Mouse (Mus musculus) urinary bladder, postnatal 4 days (tissue): ENCODE results near the gene H2afj.

Source experiments
- DNase-seq, 2 experiments: peaks; one replicate each; pipeline ENCODE4 v3.0.0; 2021 to 2022; ENCODE audit warnings: low spot score in 2 of 2

The H2afj gene

DNA sequence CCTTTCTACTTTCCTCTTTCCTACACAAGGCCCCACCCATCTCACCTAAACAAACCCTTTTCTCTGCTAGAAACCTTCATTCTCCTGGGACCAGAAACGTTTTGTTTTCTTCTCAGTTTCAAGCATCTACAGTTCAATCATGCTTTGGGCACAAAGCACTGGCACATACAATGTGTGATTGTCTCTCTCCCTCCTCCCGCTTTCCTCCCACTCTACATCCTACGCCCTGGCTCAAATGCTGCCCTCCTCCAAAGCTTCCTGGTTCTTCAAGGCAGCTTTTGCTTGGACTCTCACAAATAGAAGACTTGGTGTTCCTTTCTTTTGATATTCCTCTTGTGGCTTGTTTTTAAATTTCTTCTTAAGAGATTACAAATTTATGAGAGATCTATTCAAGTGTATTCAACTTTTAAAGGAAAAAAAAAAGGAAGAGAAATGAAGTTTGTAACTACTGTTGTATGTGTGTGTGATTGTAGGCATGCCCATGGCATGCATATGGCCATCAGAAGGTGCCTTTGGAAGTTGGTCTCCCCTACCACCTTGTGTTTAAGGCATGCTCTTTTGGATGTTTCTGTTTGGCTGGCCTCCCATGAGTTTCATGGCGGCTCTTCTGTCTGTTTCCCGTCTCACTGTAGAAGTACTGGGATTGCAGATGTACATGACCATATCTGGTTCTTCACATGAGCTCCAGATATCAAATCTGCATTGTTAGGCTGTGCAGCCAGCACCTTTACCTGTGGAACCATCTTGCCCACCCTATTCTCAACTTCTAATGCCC lies 37.8 kb downstream of the H2afj start:
- DNase-seq: no peak

DNA sequence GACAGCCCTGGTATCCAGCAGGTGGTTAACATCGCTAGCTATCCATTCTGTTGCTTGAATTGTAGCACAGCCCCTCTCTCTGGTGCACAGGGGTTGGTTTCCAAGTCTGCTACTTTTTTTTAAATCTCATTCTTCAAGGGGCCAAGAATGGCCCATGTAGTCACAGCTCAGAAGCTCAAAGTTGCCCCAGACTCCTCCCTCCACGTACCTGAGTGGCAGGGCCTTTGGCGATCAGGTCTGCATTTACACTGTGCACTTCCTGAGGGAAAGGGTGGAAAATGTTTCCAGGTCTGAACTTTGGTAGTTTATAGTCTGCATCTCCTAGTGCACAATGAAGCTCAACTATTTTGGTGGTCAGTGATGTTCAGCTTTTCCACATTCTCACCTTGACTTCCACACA lies 39.2 kb downstream of the H2afj start:
- no peak for DNase-seq

DNA sequence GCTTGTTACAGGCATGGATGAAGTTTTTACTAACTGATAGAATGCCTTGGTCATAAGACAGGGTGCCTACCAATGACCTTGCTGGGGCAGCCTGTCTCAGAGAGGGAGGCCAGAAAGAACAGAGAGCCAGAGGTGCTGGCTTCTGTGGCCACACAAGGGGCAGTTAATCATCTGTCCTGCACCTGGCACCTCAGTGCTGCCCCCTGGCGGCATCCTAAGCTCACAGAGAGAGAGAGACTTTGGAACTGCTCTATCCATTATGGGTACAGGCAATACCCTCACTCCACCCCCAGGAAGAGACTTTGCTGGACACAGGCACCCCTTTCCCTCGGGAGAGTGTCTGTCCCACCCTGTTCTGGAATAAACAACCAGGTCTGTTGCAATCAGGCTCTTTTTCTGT lies 39.7 kb downstream of the H2afj start:
- peak in 1 of 2 experiments; percentile 75 for DNase-seq

DNA sequence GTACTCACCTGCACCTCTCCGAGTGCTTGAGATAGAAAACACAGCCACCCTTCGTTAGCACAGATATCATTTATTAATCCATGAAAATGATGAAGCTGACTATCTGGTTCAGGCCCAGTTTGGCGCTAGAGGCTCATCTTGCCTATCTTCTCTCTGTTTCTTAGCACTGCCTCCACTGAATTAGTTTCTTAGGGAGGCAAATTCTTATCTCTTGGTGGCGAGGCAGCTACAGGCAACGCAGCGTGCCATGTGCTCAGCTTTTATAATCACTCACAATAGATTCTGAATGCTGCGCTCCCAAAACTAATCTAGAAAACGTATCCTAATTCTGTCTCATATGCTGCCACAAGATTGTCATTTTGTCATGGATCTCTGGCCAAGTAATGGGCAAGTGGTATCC lies 40.4 kb downstream of the H2afj start:
- no peak for DNase-seq

DNA sequence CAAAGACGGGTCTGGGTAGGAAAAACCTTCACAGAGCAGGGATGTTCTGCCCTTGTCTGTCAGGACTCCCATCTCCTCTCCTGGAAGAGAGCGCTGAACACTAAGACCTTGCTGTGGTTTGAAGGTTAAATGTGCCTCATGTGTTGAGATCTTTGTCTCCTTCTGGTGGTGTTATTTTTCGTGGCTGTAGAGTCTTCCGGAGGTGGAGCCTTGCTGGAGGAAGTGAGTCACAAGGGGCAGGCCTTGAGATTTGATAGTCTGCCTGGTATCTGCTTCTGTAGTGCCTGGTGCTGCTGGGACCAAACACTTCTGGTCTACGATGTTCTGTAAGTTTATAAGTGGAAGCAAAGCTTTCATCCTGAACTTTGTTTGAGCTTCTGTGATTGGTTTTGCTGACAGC lies 40.9 kb downstream of the H2afj start:
- no peak for DNase-seq

DNA sequence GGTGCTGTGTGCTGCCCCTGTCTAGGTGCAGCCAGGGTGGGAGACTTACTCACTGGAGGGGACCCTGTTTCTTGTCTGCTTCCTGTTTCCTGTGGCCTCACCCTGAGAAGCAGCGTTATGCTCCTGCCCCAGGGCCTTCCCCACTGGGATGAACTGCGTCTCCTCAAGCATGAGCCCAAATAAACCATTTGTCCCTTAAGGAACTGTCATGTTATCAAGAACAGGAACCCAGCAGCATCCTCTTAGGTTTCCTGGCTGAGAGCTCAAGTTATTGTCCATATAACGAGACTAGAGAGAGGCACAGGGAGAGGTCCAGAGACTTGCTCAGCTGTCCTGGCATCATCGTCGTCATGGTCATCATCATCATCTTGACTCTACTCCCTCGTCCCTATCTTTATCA lies 42.2 kb downstream of the H2afj start:
- DNase-seq: no peak

DNA sequence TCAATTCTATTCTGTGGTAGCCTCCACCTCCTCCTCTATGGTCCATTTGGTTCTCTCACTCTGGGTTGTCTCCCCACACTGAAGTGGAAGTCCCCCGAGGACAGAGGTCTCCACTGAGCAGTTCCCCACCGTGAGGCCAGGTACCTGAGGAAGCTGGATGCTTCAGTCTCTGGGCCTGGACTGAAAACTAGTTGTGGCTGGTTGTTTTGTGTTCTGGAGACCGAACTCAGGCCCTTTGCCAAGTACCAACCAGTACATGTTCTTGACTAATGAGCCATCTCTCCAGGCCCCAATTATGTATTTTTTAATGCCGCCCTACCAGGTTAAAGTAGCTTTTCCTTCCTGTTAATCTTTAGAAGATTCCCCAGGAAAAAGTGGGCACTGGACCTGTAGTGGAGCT lies 44.3 kb downstream of the H2afj start:
- no peak for DNase-seq

DNA sequence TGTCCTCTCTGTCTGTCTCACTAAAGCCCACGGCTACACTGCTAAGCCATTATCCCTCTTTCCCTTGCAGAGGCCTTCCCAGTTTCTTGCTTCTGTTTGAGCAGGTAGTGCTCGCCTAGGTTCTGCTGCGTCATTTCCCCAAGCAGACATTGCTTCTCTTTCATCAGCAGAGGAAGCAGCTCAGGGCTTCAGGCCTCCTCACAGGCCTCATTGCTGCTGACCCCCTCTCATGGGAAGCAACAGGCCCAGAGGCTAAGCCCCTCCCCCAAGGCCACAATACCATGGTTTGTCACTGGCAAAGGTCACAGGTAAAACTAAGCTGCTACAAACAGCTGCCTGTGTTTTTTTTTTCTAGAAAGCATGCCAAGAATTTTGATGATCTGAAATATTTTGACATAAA lies 44.7 kb downstream of the H2afj start:
- no peak for DNase-seq

DNA sequence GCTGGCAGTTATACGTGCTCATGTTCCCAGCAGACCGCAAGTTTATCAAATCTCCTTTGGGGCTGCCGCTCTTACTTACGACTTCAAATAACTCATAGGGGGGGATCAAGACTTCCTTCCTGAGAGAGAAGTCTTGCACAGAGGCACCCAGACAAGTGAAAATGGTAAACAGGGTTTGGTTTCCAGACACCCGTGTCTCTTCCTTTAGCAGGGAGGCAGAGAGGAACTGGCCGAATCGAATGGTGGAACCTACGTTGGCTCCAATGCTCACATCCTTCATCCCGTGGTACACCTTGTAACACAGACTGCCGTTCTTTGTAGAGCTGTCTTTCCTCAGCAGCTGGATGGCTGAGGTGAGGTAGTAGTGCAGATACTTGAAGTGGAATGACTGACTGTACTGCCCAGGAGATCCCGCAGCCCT lies 46.3 kb downstream of the H2afj start:
- no peak for DNase-seq

DNA sequence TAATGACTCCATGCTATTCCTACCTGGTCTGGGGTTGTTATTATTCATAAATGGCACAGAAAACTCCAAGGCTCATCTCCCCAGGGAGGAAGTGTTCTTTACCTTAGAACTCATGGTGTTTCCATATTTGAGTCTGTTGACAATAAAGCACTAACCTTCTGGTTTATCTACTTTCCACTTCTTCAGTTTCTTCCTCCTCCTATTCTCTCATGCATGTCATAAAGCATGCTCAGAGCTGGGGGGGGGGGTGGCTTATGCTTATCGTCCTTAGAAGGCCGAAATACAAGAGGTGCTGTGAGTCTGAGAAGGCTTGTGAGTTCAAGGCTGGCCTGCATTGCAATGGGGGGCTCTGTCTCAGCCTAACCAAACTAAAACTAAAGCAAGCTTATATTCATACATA lies 47.1 kb downstream of the H2afj start:
- no peak for DNase-seq

DNA sequence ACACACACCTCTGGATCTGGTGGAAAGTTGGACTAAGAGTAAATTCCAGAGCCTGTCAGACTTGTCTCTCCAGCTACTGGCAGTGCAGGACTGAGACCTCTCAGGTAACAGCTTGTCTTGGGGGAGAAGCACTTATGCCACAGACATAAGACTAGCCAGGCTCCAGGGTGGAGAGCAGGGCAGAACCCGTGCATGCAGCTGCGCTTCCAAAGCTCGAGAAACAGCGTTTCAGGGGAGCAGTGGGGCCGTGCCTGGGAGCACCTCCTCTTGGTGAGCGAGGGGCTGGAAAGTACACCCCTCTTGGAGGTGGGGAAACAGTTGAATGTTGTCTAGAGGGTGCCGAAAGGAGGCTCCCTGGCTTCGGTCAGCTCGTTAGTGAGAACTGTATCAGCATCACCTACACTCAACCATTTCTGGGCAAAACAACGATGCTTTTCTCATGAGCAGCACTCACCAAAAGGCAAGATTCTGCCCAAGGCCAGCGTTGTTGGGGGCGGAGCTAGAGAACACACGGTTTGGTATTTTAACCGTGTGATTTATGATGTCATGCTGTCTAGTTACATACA lies 48.1 kb downstream of the H2afj start:
- DNase-seq: no peak

DNA sequence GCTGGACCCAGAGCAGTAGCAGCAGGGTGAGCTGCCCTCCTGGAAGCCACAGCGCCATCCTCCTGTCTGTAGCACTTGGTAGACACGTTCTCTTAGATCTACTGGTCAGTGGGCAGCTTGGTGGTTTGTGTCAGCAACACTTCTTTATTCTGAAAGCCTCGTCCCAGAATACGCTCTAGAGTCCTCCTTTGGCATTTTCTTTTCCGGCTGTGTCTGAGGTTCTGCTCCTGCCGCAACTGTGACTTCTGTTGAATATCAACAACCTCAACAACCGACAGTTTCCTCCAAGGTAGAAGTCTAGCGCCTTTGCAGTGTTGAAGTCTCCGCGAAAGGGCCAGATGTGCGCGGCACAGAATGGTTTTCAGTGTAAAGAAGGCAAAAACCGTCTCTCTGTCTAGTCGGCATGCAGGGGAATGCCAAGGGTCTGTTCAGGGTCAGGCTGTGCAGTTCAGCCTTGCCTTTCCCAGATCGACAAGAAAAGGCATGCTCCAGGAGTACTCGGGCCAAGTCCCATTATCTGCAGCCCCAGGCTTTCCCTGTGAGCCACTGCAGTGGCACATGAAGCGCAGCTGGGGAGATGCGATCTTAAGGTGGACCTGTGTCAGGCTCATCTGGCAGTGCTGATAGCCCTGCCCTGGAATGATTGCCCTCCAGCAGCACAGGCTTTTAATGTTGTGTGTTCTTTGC lies 49.3 kb downstream of the H2afj start, which contains the start of gene Art4:
TSS of gene Art4 (minus strand) at position 548 of the 687 bp plus-strand sequence.
- peak in 1 of 2 experiments; percentile 32 for DNase-seq

DNA sequence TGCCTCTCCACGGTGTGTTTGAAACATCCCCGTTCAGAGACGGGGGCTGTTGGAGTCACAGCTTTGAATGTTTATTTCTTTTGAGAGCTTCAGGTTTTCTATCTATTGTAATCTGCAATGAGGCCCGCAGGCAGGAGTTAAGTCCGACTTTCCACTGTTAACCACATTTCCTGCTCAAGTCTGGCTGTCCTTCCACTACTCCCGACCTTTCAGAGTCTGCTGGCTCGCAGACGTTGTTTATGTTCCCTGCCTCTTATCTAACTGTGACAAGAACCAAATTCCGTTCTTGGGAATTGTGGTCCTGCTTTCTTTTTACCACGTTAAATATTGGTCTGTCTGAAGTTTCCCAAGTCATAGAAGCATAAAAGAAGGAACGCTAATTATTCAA lies 49.8 kb downstream of the H2afj start:
- no peak for DNase-seq

DNA sequence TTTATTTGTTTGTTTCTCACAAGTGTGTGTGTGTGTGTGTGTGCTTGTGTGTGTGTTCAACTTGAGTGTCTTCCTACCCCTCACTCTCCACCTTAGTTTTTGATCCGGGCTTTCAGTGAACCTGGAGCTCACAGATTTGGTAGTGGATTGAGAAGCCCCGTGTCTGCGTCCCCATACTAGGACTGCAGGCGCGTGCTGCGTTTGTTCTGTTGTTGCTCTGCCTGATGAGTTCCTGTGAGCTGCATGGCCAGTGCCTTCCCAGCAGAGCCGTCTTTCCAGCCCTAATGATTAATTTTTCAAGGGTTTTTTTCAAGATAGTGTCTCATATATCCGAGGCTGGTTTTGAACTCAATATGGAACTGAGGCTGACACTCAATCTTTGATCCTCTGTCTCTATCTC lies 50.4 kb downstream of the H2afj start:
- DNase-seq: no peak
